Mouse (Mus musculus) megakaryocyte, embryonic 14.5 days (primary cell): ENCODE results near the gene Hspb2. TPM values are rescaled to one million over a fixed set of nuclear protein-coding genes. Genes with fewer than 3 reads are reported as not detected.
A peak's percentile ranks its signal among the peaks of the same experiment; 100 is the strongest.

Experiments used
- H3K27me3 ChIP-seq: replicated peaks from 2 replicates; pipeline ENCODE3; 2012; ENCODE audit warnings: inconsistent platforms
- H3K36me3 ChIP-seq: replicated peaks from 2 replicates; pipeline ENCODE3; 2012; ENCODE audit warnings: low read length, inconsistent platforms, mixed read lengths
- H3K4me1 ChIP-seq: 2 replicates; pipeline ENCODE4 v1.6.1; 2012; ENCODE audit warnings: inconsistent platforms
- H3K4me3 ChIP-seq: replicated peaks from 2 replicates; pipeline ENCODE3; 2012; ENCODE audit warnings: moderate library complexity, mild to moderate bottlenecking, inconsistent platforms
- H3K9me3 ChIP-seq: 2 replicates; pipeline ENCODE4 v1.6.1; 2012; ENCODE audit warnings: inconsistent platforms
- FLI1 ChIP-seq: IDR thresholded peaks from 2 replicates; pipeline ENCODE4 v1.6.1; 2012; ENCODE audit warnings: low read length, inconsistent platforms, mixed read lengths
- GATA1 ChIP-seq: IDR thresholded peaks from 3 replicates; pipeline ENCODE4 v1.6.1; 2012; ENCODE audit warnings: mixed read lengths, low read length, inconsistent platforms, borderline replicate concordance
- polyA plus RNA-seq: library from polyadenylated mRNA; stranded (reverse); fragments of >175 nt; gene quantifications from 2 replicates; pipeline ENCODE4 v1.2.3, GENCODE M21; 2012; ENCODE audit warnings: low replicate concordance; ENCODE audit not compliant: insufficient read depth

Hspb2 gene
- polyA plus RNA-seq, 1 experiment, result not detected

GRCm38 (mm10) chr9:50732560-50732959 is 19.6 kb downstream of the Hspb2 start:
- H3K36me3 ChIP-seq, result no peaks in the 10 kb centered on the region
- H3K4me1 ChIP-seq, result peaks cover 26% of the 10 kb centered on the region
- no peaks in the 10 kb centered on the region for H3K9me3 ChIP-seq
- H3K27me3 ChIP-seq, result peaks cover 40% of the 10 kb centered on the region
- TF ChIP-seq GATA1 (no peak), FLI1 (no peak)
- H3K4me3 ChIP-seq, result no peak overlapping the region

GRCm38 (mm10) chr9:50729600-50729999 is 22.6 kb downstream of the Hspb2 start:
- H3K36me3 ChIP-seq, result no peaks in the 10 kb centered on the region
- no peak overlapping the region for H3K4me3 ChIP-seq
- H3K9me3 ChIP-seq, result no peaks in the 10 kb centered on the region
- H3K27me3 ChIP-seq, result peaks cover 63% of the 10 kb centered on the region
- H3K4me1 ChIP-seq, result peaks cover 31% of the 10 kb centered on the region
- no peak for TF ChIP-seq FLI1
- TF ChIP-seq GATA1, result no peak

- Histone ChIP-seq H3K27me3 (peaks cover 69% of the 10 kb centered on the region), H3K36me3 (no peaks in the 10 kb centered on the region), H3K9me3 (no peaks in the 10 kb centered on the region), H3K4me3 (peak overlapping the region; percentile 94), H3K4me1 (peaks cover 33% of the 10 kb centered on the region)
- no peak for TF ChIP-seq FLI1
- TF ChIP-seq GATA1, result no peak
Observed at GRCm38 (mm10) chr9:50727925-50728651, 24.1 kb downstream of the Hspb2 start.

GRCm38 (mm10) chr9:50727171-50727924 is 24.8 kb downstream of the Hspb2 start:
- TF ChIP-seq FLI1 (no peak), GATA1 (no peak)
- Histone ChIP-seq H3K4me1 (peaks cover 30% of the 10 kb centered on the region), H3K9me3 (no peaks in the 10 kb centered on the region), H3K36me3 (no peaks in the 10 kb centered on the region), H3K27me3 (peaks cover 68% of the 10 kb centered on the region), H3K4me3 (peak overlapping the region; percentile 94)

- H3K27me3 ChIP-seq, result peaks cover 68% of the 10 kb centered on the region
Observed at GRCm38 (mm10) chr9:50725921-50726590, 26.1 kb downstream of the Hspb2 start.

GRCm38 (mm10) chr9:50724661-50725330 is 27.4 kb downstream of the Hspb2 start:
- no peak for TF ChIP-seq GATA1
- no peak for TF ChIP-seq FLI1
- H3K27me3 ChIP-seq, result peaks cover 69% of the 10 kb centered on the region
- H3K36me3 ChIP-seq, result no peaks in the 10 kb centered on the region
- H3K4me3 ChIP-seq, result no peak overlapping the region
- H3K9me3 ChIP-seq, result no peaks in the 10 kb centered on the region
- peaks cover 28% of the 10 kb centered on the region for H3K4me1 ChIP-seq

More at GRCm38 (mm10) chr9:50725921-50726590, 26.1 kb downstream of the Hspb2 start:
- Histone ChIP-seq H3K36me3 (no peaks in the 10 kb centered on the region), H3K4me3 (no peak overlapping the region), H3K9me3 (no peaks in the 10 kb centered on the region), H3K4me1 (peaks cover 30% of the 10 kb centered on the region)
- TF ChIP-seq FLI1 (no peak), GATA1 (no peak)

GRCm38 (mm10) chr9:50724147-50724546 is 28.0 kb downstream of the Hspb2 start:
- Histone ChIP-seq H3K36me3 (no peaks in the 10 kb centered on the region), H3K9me3 (no peaks in the 10 kb centered on the region), H3K4me3 (no peak overlapping the region), H3K27me3 (peaks cover 70% of the 10 kb centered on the region), H3K4me1 (peaks cover 21% of the 10 kb centered on the region)
- no peak for TF ChIP-seq GATA1
- TF ChIP-seq FLI1, result no peak

- no peaks in the 10 kb centered on the region for H3K36me3 ChIP-seq
- H3K27me3 ChIP-seq, result peaks cover 67% of the 10 kb centered on the region
- peaks cover 18% of the 10 kb centered on the region for H3K4me1 ChIP-seq
- no peaks in the 10 kb centered on the region for H3K9me3 ChIP-seq
- no peak for TF ChIP-seq FLI1
- TF ChIP-seq GATA1, result no peak
- no peak overlapping the region for H3K4me3 ChIP-seq
Observed at GRCm38 (mm10) chr9:50723406-50723805, 28.7 kb downstream of the Hspb2 start.

- Histone ChIP-seq H3K4me1 (peaks cover 10% of the 10 kb centered on the region), H3K36me3 (no peaks in the 10 kb centered on the region), H3K4me3 (no peak overlapping the region), H3K9me3 (no peaks in the 10 kb centered on the region), H3K27me3 (peaks cover 67% of the 10 kb centered on the region)
- TF ChIP-seq FLI1 (no peak), GATA1 (no peak)
Observed at GRCm38 (mm10) chr9:50722451-50722911, 29.7 kb downstream of the Hspb2 start.
